Mouse (Mus musculus): Measurements from ENCODE around the gene Sec14l3. TPM values are rescaled to one million over a fixed set of nuclear protein-coding genes. Genes with fewer than 3 reads are reported as not detected.

Gene Sec14l3
- not detected in 2 replicates for polyA plus RNA-seq (2012; ENCODE audit: low replicate concordance)

GRCm38 (mm10) chr11:4064627-4065122 lies at the start of gene Sec14l3:
Sec14l3 (plus strand) TSS chr11:4064841.

GRCm38 (mm10) chr11:4031126-4031941 lies 33.3 kb upstream of the Sec14l3 start, which contains the start of gene Sec14l4:
Sec14l4 (plus strand) TSS chr11:4031462.

GRCm38 (mm10) chr11:4095171-4096053 lies 30.8 kb downstream of the Sec14l3 start, which contains the start of gene Mtfp1:
Mtfp1 (minus strand) TSS chr11:4095445.

GRCm38 (mm10) chr11:4122742-4123579 lies 58.3 kb downstream of the Sec14l3 start, which contains the start of gene Sec14l2:
Sec14l2 (minus strand) TSS chr11:4123415.

Other genes with a start within 250 kb of the Sec14l3 start
- gene Osbp2, start 200.9 kb upstream of the Sec14l3 start, polyA plus RNA-seq (2012; ENCODE audit: low replicate concordance): 0.08 TPM in 1 of 2 replicates, not detected in the other
- not detected in 2 replicates for gene 4921536K21Rik, start 169.7 kb upstream of the Sec14l3 start, polyA plus RNA-seq (2012; ENCODE audit: low replicate concordance)
- 0.11 TPM in 1 of 2 replicates, not detected in the other for gene Dusp18, start 169.6 kb upstream of the Sec14l3 start, polyA plus RNA-seq (2012; ENCODE audit: low replicate concordance)
- gene Slc35e4, start 150.2 kb upstream of the Sec14l3 start, polyA plus RNA-seq (2012; ENCODE audit: low replicate concordance): 2.2 and 2.3 TPM in 2 replicates
- 1.8 and 8.2 TPM in 2 replicates for gene Tcn2, start 132.7 kb upstream of the Sec14l3 start, polyA plus RNA-seq (2012; ENCODE audit: low replicate concordance)
- 10.9 and 45.9 TPM in 2 replicates for gene Pes1, start 100.9 kb upstream of the Sec14l3 start, polyA plus RNA-seq (2012; ENCODE audit: low replicate concordance)
- not detected in 2 replicates for gene 4930556J24Rik, start 88.1 kb upstream of the Sec14l3 start, polyA plus RNA-seq (2012; ENCODE audit: low replicate concordance)
- not detected in 2 replicates for gene Gal3st1, start 81.2 kb upstream of the Sec14l3 start, polyA plus RNA-seq (2012; ENCODE audit: low replicate concordance)
- not detected in 2 replicates for gene Sec14l4, start 33.4 kb upstream of the Sec14l3 start, polyA plus RNA-seq (2012; ENCODE audit: low replicate concordance)
- 14.6 and 26.5 TPM in 2 replicates for gene Mtfp1, start 30.6 kb downstream of the Sec14l3 start, polyA plus RNA-seq (2012; ENCODE audit: low replicate concordance)
- 9.2 and 18.3 TPM in 2 replicates for gene Sec14l2, start 58.6 kb downstream of the Sec14l3 start, polyA plus RNA-seq (2012; ENCODE audit: low replicate concordance)
- gene Rnf215, start 70.4 kb downstream of the Sec14l3 start, polyA plus RNA-seq (2012; ENCODE audit: low replicate concordance): 11.0 and 14.2 TPM in 2 replicates
- gene Ccdc157, start 95.5 kb downstream of the Sec14l3 start, polyA plus RNA-seq (2012; ENCODE audit: low replicate concordance): 2.2 and 2.6 TPM in 2 replicates
- gene Sf3a1, start 95.5 kb downstream of the Sec14l3 start, polyA plus RNA-seq (2012; ENCODE audit: low replicate concordance): 41.2 and 118 TPM in 2 replicates
- 20.7 and 21.4 TPM in 2 replicates for gene Tbc1d10a, start 121.9 kb downstream of the Sec14l3 start, polyA plus RNA-seq (2012; ENCODE audit: low replicate concordance)
- gene Castor1, start 153.4 kb downstream of the Sec14l3 start, polyA plus RNA-seq (2012; ENCODE audit: low replicate concordance): 0.73 and 2.3 TPM in 2 replicates
- 9.5 and 12.7 TPM in 2 replicates for gene Osm, start 171.6 kb downstream of the Sec14l3 start, polyA plus RNA-seq (2012; ENCODE audit: low replicate concordance)
- 0.23 and 0.86 TPM in 2 replicates for gene Lif, start 192.7 kb downstream of the Sec14l3 start, polyA plus RNA-seq (2012; ENCODE audit: low replicate concordance)